Mouse (Mus musculus) megakaryocyte, embryonic 14.5 days (primary cell): ENCODE results near the gene Actn2. TPM values are rescaled to one million over a fixed set of nuclear protein-coding genes. Genes with fewer than 3 reads are reported as not detected.

Experiments
- H3K27me3 ChIP-seq: replicated peaks from 2 replicates; pipeline ENCODE3; 2012; ENCODE audit warnings: inconsistent platforms
- H3K36me3 ChIP-seq: replicated peaks from 2 replicates; pipeline ENCODE3; 2012; ENCODE audit warnings: low read length, inconsistent platforms, mixed read lengths
- H3K4me1 ChIP-seq: 2 replicates; pipeline ENCODE4 v1.6.1; 2012; ENCODE audit warnings: inconsistent platforms
- H3K4me3 ChIP-seq: replicated peaks from 2 replicates; pipeline ENCODE3; 2012; ENCODE audit warnings: moderate library complexity, mild to moderate bottlenecking, inconsistent platforms
- H3K9me3 ChIP-seq: 2 replicates; pipeline ENCODE4 v1.6.1; 2012; ENCODE audit warnings: inconsistent platforms
- FLI1 ChIP-seq: IDR thresholded peaks from 2 replicates; pipeline ENCODE4 v1.6.1; 2012; ENCODE audit warnings: low read length, inconsistent platforms, mixed read lengths
- GATA1 ChIP-seq: IDR thresholded peaks from 3 replicates; pipeline ENCODE4 v1.6.1; 2012; ENCODE audit warnings: mixed read lengths, low read length, inconsistent platforms, borderline replicate concordance
- polyA plus RNA-seq: library from polyadenylated mRNA; stranded (reverse); fragments of >175 nt; gene quantifications from 2 replicates; pipeline ENCODE4 v1.2.3, GENCODE M21; 2012; ENCODE audit warnings: low replicate concordance; ENCODE audit not compliant: insufficient read depth

Gene Actn2
- polyA plus RNA-seq, 1 experiment: 0.04 TPM

GRCm38 (mm10) chr13:12304991-12305390 lies 35.6 kb downstream of the Actn2 start:
- Histone ChIP-seq H3K9me3 (no peaks in the 10 kb centered on the region), H3K27me3 (peaks cover 2% of the 10 kb centered on the region), H3K4me1 (peaks cover 14% of the 10 kb centered on the region), H3K36me3 (no peaks in the 10 kb centered on the region), H3K4me3 (no peak overlapping the region)
- TF ChIP-seq FLI1: no peak
- TF ChIP-seq GATA1: no peak

- TF ChIP-seq FLI1: no peak
- no peak for TF ChIP-seq GATA1
- Histone ChIP-seq H3K4me1 (no peaks in the 10 kb centered on the region), H3K27me3 (peaks cover 4% of the 10 kb centered on the region)
These were observed 42.8 kb downstream of the Actn2 start for GRCm38 (mm10) chr13:12297777-12298176.

GRCm38 (mm10) chr13:12296701-12297100 lies 43.9 kb downstream of the Actn2 start:
- Histone ChIP-seq H3K4me3 (no peak overlapping the region), H3K9me3 (0 out of 2 replicates have a peak, but pooled peaks cover 4% of the 10 kb centered on the region), H3K4me1 (no peaks in the 10 kb centered on the region), H3K27me3 (peaks cover 4% of the 10 kb centered on the region), H3K36me3 (no peaks in the 10 kb centered on the region)
- no peak for TF ChIP-seq GATA1
- TF ChIP-seq FLI1: no peak

More at GRCm38 (mm10) chr13:12297777-12298176, 42.8 kb downstream of the Actn2 start:
- Histone ChIP-seq H3K9me3 (0 out of 2 replicates have a peak, but pooled peaks cover 1% of the 10 kb centered on the region), H3K4me3 (no peak overlapping the region), H3K36me3 (no peaks in the 10 kb centered on the region)

GRCm38 (mm10) chr13:12293810-12294209 lies 46.8 kb downstream of the Actn2 start:
- Histone ChIP-seq H3K27me3 (peaks cover 3% of the 10 kb centered on the region), H3K4me3 (no peak overlapping the region), H3K4me1 (no peaks in the 10 kb centered on the region), H3K9me3 (0 out of 2 replicates have a peak, but pooled peaks cover 4% of the 10 kb centered on the region), H3K36me3 (no peaks in the 10 kb centered on the region)
- TF ChIP-seq GATA1: no peak
- TF ChIP-seq FLI1: no peak

GRCm38 (mm10) chr13:12290700-12291099 lies 49.9 kb downstream of the Actn2 start:
- Histone ChIP-seq H3K36me3 (no peaks in the 10 kb centered on the region), H3K4me1 (no peaks in the 10 kb centered on the region), H3K4me3 (no peak overlapping the region), H3K9me3 (0 out of 2 replicates have a peak, but pooled peaks cover 4% of the 10 kb centered on the region), H3K27me3 (peaks cover 3% of the 10 kb centered on the region)
- TF ChIP-seq GATA1: no peak
- TF ChIP-seq FLI1: no peak

DNA sequence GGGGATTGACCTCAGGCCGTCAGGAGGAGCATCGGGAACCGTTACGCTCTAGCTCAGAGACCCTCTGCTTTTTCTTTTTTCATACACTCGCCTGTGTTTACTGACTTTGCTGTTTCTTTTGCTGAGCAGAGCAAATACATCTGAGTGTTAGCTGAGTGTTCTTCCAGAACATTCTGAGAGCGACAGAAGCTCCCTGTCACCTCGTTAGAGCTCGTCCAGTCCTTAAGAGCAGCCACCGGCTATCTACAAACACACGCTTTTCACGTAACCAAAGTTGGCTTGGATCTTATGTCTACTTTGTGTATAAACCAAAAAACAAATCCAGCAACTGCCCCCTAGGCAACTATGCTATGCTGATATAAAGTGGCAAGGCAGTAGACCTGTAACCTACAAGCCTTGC lies 56.0 kb downstream of the Actn2 start:
- Histone ChIP-seq H3K27me3 (peaks cover 3% of the 10 kb centered on the region), H3K4me1 (no peaks in the 10 kb centered on the region), H3K36me3 (no peaks in the 10 kb centered on the region), H3K4me3 (no peak overlapping the region), H3K9me3 (no peaks in the 10 kb centered on the region)
- no peak for TF ChIP-seq FLI1
- TF ChIP-seq GATA1: no peak

- H3K27me3 ChIP-seq: peaks cover 3% of the 10 kb centered on the region
- no peaks in the 10 kb centered on the region for H3K9me3 ChIP-seq
- H3K4me3 ChIP-seq: no peak overlapping the region
- no peaks in the 10 kb centered on the region for H3K4me1 ChIP-seq
- no peaks in the 10 kb centered on the region for H3K36me3 ChIP-seq
- TF ChIP-seq FLI1 (no peak), GATA1 (no peak)
These were observed 56.7 kb downstream of the Actn2 start for GRCm38 (mm10) chr13:12283826-12284225.

DNA sequence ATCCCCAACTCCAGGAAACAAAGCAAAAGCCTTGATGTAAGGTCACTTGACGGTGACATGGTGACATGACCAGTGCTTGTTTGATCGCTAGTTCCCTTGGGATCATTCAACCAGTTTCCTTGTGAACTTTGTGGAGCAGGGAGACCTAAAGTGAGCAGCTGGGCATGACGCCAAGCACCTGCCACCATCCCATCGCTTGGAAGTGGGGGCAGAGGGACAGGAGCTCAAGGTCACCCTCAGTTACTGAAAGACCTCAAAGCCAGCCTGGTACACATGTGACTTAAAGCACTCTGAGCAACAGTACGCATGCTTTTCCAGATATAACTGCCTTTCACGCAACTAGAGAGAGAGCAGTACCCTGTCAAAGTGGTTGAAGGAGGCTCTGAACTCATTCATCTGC lies 65.8 kb downstream of the Actn2 start:
- Histone ChIP-seq H3K9me3 (no peaks in the 10 kb centered on the region), H3K27me3 (peaks cover 5% of the 10 kb centered on the region), H3K4me3 (no peak overlapping the region), H3K4me1 (peaks cover 7% of the 10 kb centered on the region), H3K36me3 (no peaks in the 10 kb centered on the region)
- TF ChIP-seq GATA1 (no peak), FLI1 (no peak)

GRCm38 (mm10) chr13:12274220-12274619 lies 66.3 kb downstream of the Actn2 start:
- no peak for TF ChIP-seq FLI1
- TF ChIP-seq GATA1: no peak
- Histone ChIP-seq H3K27me3 (peaks cover 5% of the 10 kb centered on the region), H3K4me1 (peaks cover 7% of the 10 kb centered on the region), H3K36me3 (no peaks in the 10 kb centered on the region), H3K4me3 (no peak overlapping the region), H3K9me3 (no peaks in the 10 kb centered on the region)

GRCm38 (mm10) chr13:12272953-12273352 lies 67.6 kb downstream of the Actn2 start:
- Histone ChIP-seq H3K36me3 (no peaks in the 10 kb centered on the region), H3K4me1 (peaks cover 7% of the 10 kb centered on the region), H3K9me3 (no peaks in the 10 kb centered on the region), H3K27me3 (peaks cover 5% of the 10 kb centered on the region), H3K4me3 (no peak overlapping the region)
- TF ChIP-seq GATA1: no peak
- no peak for TF ChIP-seq FLI1

- Histone ChIP-seq H3K4me1 (peaks cover 9% of the 10 kb centered on the region), H3K9me3 (no peaks in the 10 kb centered on the region), H3K4me3 (no peak overlapping the region), H3K27me3 (no peaks in the 10 kb centered on the region), H3K36me3 (no peaks in the 10 kb centered on the region)
- TF ChIP-seq FLI1 (no peak), GATA1 (no peak)
These were observed 72.6 kb downstream of the Actn2 start for GRCm38 (mm10) chr13:12267971-12268370.
